8 mouse cellular contexts compared by ENCODE assay signal in genomic region chr1:182115651-182116408, GRCm38 (mm10). TPM values are rescaled to one million over a fixed set of nuclear protein-coding genes. Genes with fewer than 3 reads are reported as not detected.
DNase-seq lines count a peak whose midpoint lies in the region; ATAC-seq and TF ChIP-seq lines count a peak whose summit lies in the region.

No protein-coding gene starts in this region.

- DNase-seq in heart, postnatal 10 days: peak; percentile 69 to 75
- DNase-seq in 3134 (ENCODE audit: extremely low read depth, insufficient read length, low spot score) (peak; percentile 35), adipocyte (ENCODE audit: low spot score) (peak; percentile 61)
- peak; percentile 51 for DNase-seq in fibroblast of lung, adult 2 months (ENCODE audit: low read depth)
- DNase-seq in limb, embryonic 11.5 days (ENCODE audit: low spot score): peak; percentile 60
- peak; percentile 83 for DNase-seq in stomach, postnatal 0 days (ENCODE audit: low spot score)
- DNase-seq in thymus, postnatal 10 days (ENCODE audit: low spot score in 2 of 2): no peak

- H3K27ac ChIP-seq in heart, embryonic 11.5 days (ENCODE audit: low read depth, low read length): no peak overlapping the region
- H3K27ac ChIP-seq in limb, embryonic 11.5 days (replicated peaks; ENCODE audit: low read depth, low read length): no peak overlapping the region
- H3K27ac ChIP-seq in stomach, postnatal 0 days (replicated peaks): no peak overlapping the region

- no peaks in the 10 kb centered on the region for H3K27me3 ChIP-seq in heart, embryonic 11.5 days (ENCODE audit: control insufficient read depth, insufficient read depth, low read length)
- H3K27me3 ChIP-seq in limb, embryonic 11.5 days (ENCODE audit: control insufficient read depth, insufficient read depth, low read length): no peaks in the 10 kb centered on the region
- H3K27me3 ChIP-seq in stomach, postnatal 0 days (ENCODE audit: control insufficient read depth, insufficient read depth, low read length): no peaks in the 10 kb centered on the region

- no peaks in the 10 kb centered on the region for H3K9me3 ChIP-seq in heart, embryonic 11.5 days (replicated peaks; ENCODE audit: control insufficient read depth, low read length)
- no peaks in the 10 kb centered on the region for H3K9me3 ChIP-seq in limb, embryonic 11.5 days (ENCODE audit: control insufficient read depth, low read length)
- no peaks in the 10 kb centered on the region for H3K9me3 ChIP-seq in stomach, postnatal 0 days (ENCODE audit: control insufficient read depth, low read length)

- H3K4me2 ChIP-seq in heart, embryonic 11.5 days: no peak overlapping the region
- H3K4me2 ChIP-seq in limb, embryonic 11.5 days (ENCODE audit: low read depth, severe bottlenecking): no peak overlapping the region
- H3K4me2 ChIP-seq in stomach, postnatal 0 days (replicated peaks; ENCODE audit: low read depth): peak overlapping the region; percentile 36; the same call in 1 of the 2 replicates

- H3K36me3 ChIP-seq in heart, embryonic 11.5 days (ENCODE audit: control insufficient read depth, insufficient read depth, low read length): no peaks in the 10 kb centered on the region
- H3K36me3 ChIP-seq in limb, embryonic 11.5 days (ENCODE audit: control insufficient read depth, insufficient read depth, low read length): no peaks in the 10 kb centered on the region
- H3K36me3 ChIP-seq in stomach, postnatal 0 days (ENCODE audit: control insufficient read depth, insufficient read depth, low read length): no peaks in the 10 kb centered on the region

- intact Hi-C loops in heart, postnatal 10 days (cut with DNase I): loop anchor here (1.0 to 10.0 kb wide), 3 partner anchors 95 to 227 kb away; no protein-coding TSS in a partner anchor

- TF ChIP-seq EP300 in stomach, postnatal 0 days (optimal IDR thresholded peaks at IDR 0.05): peak; percentile 34

- no peak overlapping the region for H3K9ac ChIP-seq in heart, embryonic 11.5 days (ENCODE audit: low read depth, low read length)
- H3K9ac ChIP-seq in limb, embryonic 11.5 days (ENCODE audit: low read length): no peak overlapping the region
- 0 out of 2 replicates have a peak overlapping the region, but pooled peaks have one; percentile 35 for H3K9ac ChIP-seq in stomach, postnatal 0 days (ENCODE audit: low read length)

- 46% methylated on average over 7 of the region's 7 CpGs for WGBS in heart, embryonic 11.5 days (ENCODE audit: insufficient replicate concordance)
- 43% methylated on average over 7 of the region's 7 CpGs for WGBS in limb, embryonic 11.5 days
- WGBS in stomach, postnatal 0 days: 20% methylated on average over 7 of the region's 7 CpGs

- no peak for ATAC-seq in heart, embryonic 11.5 days (replicated peaks; ENCODE audit: insufficient number of reproducible peaks, low FRiP score, low TSS enrichment)
- ATAC-seq in limb, embryonic 11.5 days (ENCODE audit: insufficient number of reproducible peaks, low FRiP score, low TSS enrichment, low read depth): peak; percentile 63; the same call in 1 of the 2 replicates
- peak; percentile 81 for ATAC-seq in stomach, postnatal 0 days (ENCODE audit: low FRiP score, low TSS enrichment)

- peaks cover 16% of the 10 kb centered on the region for H3K4me1 ChIP-seq in heart, embryonic 11.5 days (ENCODE audit: control insufficient read depth, insufficient read depth, low read length)
- peaks cover 21% of the 10 kb centered on the region for H3K4me1 ChIP-seq in limb, embryonic 11.5 days (ENCODE audit: control insufficient read depth, insufficient read depth, low read length)
- H3K4me1 ChIP-seq in stomach, postnatal 0 days (replicated peaks; ENCODE audit: control insufficient read depth, insufficient read depth): peaks cover 4% of the 10 kb centered on the region; the same call in 1 of the 2 replicates

- peak; percentile 83 for TF ChIP-seq CTCF in stomach, postnatal 0 days (IDR thresholded peaks at IDR 0.05; ENCODE audit: low read depth)

- H3K4me3 ChIP-seq in heart, embryonic 11.5 days (ENCODE audit: low read depth, low read length): no peak overlapping the region
- H3K4me3 ChIP-seq in limb, embryonic 11.5 days (ENCODE audit: low read depth, low read length): no peak overlapping the region
- 0 out of 2 replicates have a peak overlapping the region, but pooled peaks have one; percentile 10 for H3K4me3 ChIP-seq in stomach, postnatal 0 days (ENCODE audit: low read depth, low read length)

RNA-seq across cellular contexts. Expression of gene Srp9, which starts 8.7 kb away (rescaled TPM):
- total RNA-seq in heart, postnatal 10 days (2021): 10 to 100 TPM; 48.1 to 49.0 TPM
- polyA plus RNA-seq in heart, embryonic 11.5 days (2014; fragmentation: Nextera tagmentation; extraction: Ambion mirVana): 122 and 124 TPM in 2 replicates
- 178 and 179 TPM in 2 replicates for polyA plus RNA-seq in limb, embryonic 11.5 days (2014; fragmentation: Nextera tagmentation; extraction: Ambion mirVana)
- polyA plus RNA-seq in stomach, postnatal 0 days (2015; fragmentation: Nextera tagmentation; extraction: Ambion mirVana): 206 and 215 TPM in 2 replicates

RNA-seq across cellular contexts. Expression of gene Vmn1r1, which starts 48.5 kb away (rescaled TPM):
- total RNA-seq in heart, postnatal 10 days (2021): not detected
- polyA plus RNA-seq in heart, embryonic 11.5 days (2014; fragmentation: Nextera tagmentation; extraction: Ambion mirVana): not detected in 2 replicates
- not detected in 2 replicates for polyA plus RNA-seq in limb, embryonic 11.5 days (2014; fragmentation: Nextera tagmentation; extraction: Ambion mirVana)
- polyA plus RNA-seq in stomach, postnatal 0 days (2015; fragmentation: Nextera tagmentation; extraction: Ambion mirVana): not detected in 2 replicates

Comparison
In these comparisons a context has a peak if more than half of its experiments do, and no peak if none do; other contexts are left out.
1. DNase-seq: peak in heart, postnatal 10 days (2 of 2), 3134 (single experiment), adipocyte (single experiment), fibroblast of lung, adult 2 months (single experiment), limb, embryonic 11.5 days (single experiment) and stomach, postnatal 0 days (single experiment); none in thymus, postnatal 10 days (0 of 2).